Mouse (Mus musculus): ENCODE measurements around the gene Tnip2.

Tnip2 gene

DNA sequence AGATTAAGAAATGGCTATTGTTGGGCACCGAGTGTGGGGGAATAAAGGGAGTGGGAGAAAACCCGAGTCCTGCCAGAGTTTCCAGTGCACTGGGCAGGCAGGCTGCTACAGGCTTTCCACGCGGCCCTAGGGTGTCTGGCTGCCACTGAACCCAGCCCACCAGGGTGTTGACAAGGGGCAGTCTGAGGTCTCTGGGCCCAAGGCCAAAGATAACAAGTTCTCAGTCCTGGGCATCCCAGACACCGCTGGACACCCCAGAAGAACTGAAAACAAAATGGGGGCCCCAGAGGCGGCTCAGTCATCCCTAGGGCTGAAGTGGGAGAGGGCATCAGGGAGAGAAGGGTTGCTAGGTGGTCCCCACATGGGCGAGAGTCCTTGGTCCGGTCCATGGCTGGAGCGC is 67.6 kb downstream of the Tnip2 start:
- no peak for DNase-seq
